Mouse (Mus musculus): ENCODE measurements around the gene Slc39a8. TPM values are rescaled to one million over a fixed set of nuclear protein-coding genes. Genes with fewer than 3 reads are reported as not detected.

Gene Slc39a8
- polyA plus RNA-seq, 1 experiment from 2014 or later, result 5.1 TPM

- Histone ChIP-seq H3K4me1 (no peaks in the 10 kb centered on the region), H3K4me2 (replicated peaks) (no peak overlapping the region), H3K9me3 (no peaks in the 10 kb centered on the region), H3K27ac (no peak overlapping the region), H3K36me3 (no peaks in the 10 kb centered on the region), H3K9ac (no peak overlapping the region), H3K27me3 (no peaks in the 10 kb centered on the region), H3K4me3 (no peak overlapping the region)
- ATAC-seq (ENCODE audit: low FRiP score, low read depth), result no peak
- WGBS, result 80% methylated on average over 4 of the region's 4 CpGs
Measured at GRCm38 (mm10) chr3:135928184-135928583, 103.1 kb downstream of the Slc39a8 start.

GRCm38 (mm10) chr3:135937455-135937854 lies 112.4 kb downstream of the Slc39a8 start:
- 43% methylated on average over 2 of the region's 2 CpGs for WGBS
- Histone ChIP-seq H3K4me1 (no peaks in the 10 kb centered on the region), H3K4me2 (replicated peaks) (no peak overlapping the region), H3K9ac (no peak overlapping the region), H3K9me3 (no peaks in the 10 kb centered on the region), H3K27me3 (no peaks in the 10 kb centered on the region), H3K36me3 (no peaks in the 10 kb centered on the region), H3K27ac (peak overlapping the region; percentile 3; the same call in 1 of the 2 replicates), H3K4me3 (no peak overlapping the region)
- no peak for ATAC-seq (ENCODE audit: low FRiP score, low read depth)

Other genes starting within 250 kb of the Slc39a8 start
- 15.8 and 16.0 TPM in 2 replicates for gene Nfkb1, start 133.7 kb upstream of the Slc39a8 start, polyA plus RNA-seq (2015; fragmentation: Nextera tagmentation; extraction: Ambion mirVana)

Measured in limb, embryonic 13.5 days (tissue).